ENCODE assay signal across 9 mouse cellular contexts in the genomic region with DNA sequence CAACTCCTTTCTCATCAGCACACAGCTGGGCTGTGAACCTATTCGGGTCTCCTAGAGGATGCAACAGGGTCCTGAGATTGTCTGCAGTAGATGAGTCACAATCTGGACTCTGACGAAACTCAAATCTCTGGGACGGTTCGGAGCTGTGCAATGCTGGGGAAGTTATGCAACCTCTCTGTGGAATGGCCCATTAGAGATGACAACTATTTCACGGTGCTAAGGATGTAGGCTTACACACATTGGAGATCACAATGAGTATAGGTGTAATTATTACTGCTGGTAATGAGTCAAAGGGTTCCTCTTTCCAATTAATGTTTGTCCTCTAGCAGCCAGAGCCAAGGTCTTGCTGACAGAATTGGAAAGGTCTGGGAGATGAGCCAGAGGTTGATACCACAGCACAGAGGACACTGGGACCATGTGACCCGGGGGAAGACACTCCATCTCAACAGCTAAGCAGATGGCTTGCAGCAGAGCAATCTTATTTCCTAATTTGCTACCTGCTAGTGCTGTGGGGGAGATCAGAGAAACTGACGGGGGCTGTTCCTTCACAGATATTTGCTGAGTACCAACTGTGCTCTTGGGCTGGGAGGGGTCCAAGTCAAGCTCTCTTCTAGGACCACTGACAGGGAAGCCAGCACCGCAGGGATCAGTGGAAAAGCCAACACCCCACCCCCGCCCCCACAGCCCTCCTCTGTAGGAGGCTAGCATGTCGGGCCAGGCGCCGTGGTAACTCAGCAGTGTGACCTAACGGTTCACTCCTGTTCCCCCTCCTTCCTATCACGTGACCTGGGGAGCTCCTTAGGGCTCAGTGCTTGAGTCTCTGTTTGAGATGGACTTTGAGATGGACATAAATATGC. TPM values are rescaled to one million over a fixed set of nuclear protein-coding genes. Genes with fewer than 3 reads are reported as not detected.
A peak's percentile ranks its signal among the peaks of the same experiment; 100 is the strongest.
DNase-seq lines count a peak whose midpoint lies in the region; ATAC-seq and TF ChIP-seq lines count a peak whose summit lies in the region.
"Had no signal": no experiment of that assay in that cellular context is flagged by ENCODE, and none has a peak within 500 bp of the region (broad histone marks: within the 10 kb centered on the region; RNA-seq: fewer than 3 reads in every experiment).

No protein-coding gene starts in this region.

- no peak overlapping the region for H3K4me2 ChIP-seq in forebrain, postnatal 0 days (ENCODE audit: low read depth)
- H3K4me2 ChIP-seq in forebrain, embryonic 13.5 days, result no peak overlapping the region
- no peak overlapping the region for H3K4me2 ChIP-seq in midbrain, embryonic 11.5 days

- no peak overlapping the region for H3K4me3 ChIP-seq in forebrain, postnatal 0 days (ENCODE audit: low read depth, low read length)
- no peak overlapping the region for H3K4me3 ChIP-seq in forebrain, embryonic 13.5 days
- H3K4me3 ChIP-seq in midbrain, embryonic 11.5 days (ENCODE audit: low read depth, low read length), result no peak overlapping the region
- H3K4me3 ChIP-seq: megakaryocyte, embryonic 14.5 days had no signal

- DNase-seq in forebrain, postnatal 0 days, result no peak
- peak; percentile 78 for DNase-seq in 416B (ENCODE audit: low read depth)
- peak; percentile 81 for DNase-seq in brain, adult 2 months (ENCODE audit: low read depth, low spot score)
- peak; percentile 80 to 86 for DNase-seq in heart, postnatal 10 days
- DNase-seq in retina, postnatal 1 day, result peak; percentile 57
- no peak for DNase-seq in right cerebral cortex, postnatal 4 days
- DNase-seq in midbrain, embryonic 11.5 days (ENCODE audit: low spot score, missing footprints), result no peak

- ATAC-seq in forebrain, postnatal 0 days, result 0 out of 2 replicates have a peak, but pooled peaks have one; percentile 32
- ATAC-seq in forebrain, embryonic 13.5 days, result no peak
- ATAC-seq in midbrain, embryonic 11.5 days (ENCODE audit: low FRiP score), result no peak

- no peak overlapping the region for H3K27ac ChIP-seq in forebrain, postnatal 0 days (ENCODE audit: low read depth, low read length)
- H3K27ac ChIP-seq in forebrain, embryonic 13.5 days, result no peak overlapping the region
- H3K27ac ChIP-seq in midbrain, embryonic 11.5 days (ENCODE audit: low read depth, low read length), result no peak overlapping the region

- H3K27me3 ChIP-seq in forebrain, postnatal 0 days (ENCODE audit: insufficient read depth, low read length), result no peaks in the 10 kb centered on the region
- H3K27me3 ChIP-seq in forebrain, embryonic 13.5 days, result no peaks in the 10 kb centered on the region
- H3K27me3 ChIP-seq in midbrain, embryonic 11.5 days (ENCODE audit: control insufficient read depth, insufficient read depth, low read length), result no peaks in the 10 kb centered on the region

- H3K9ac ChIP-seq in forebrain, postnatal 0 days, result no peak overlapping the region
- H3K9ac ChIP-seq in forebrain, embryonic 13.5 days, result no peak overlapping the region
- H3K9ac ChIP-seq in midbrain, embryonic 11.5 days (ENCODE audit: low read length), result no peak overlapping the region

- no peaks in the 10 kb centered on the region for H3K9me3 ChIP-seq in forebrain, postnatal 0 days (ENCODE audit: low read length)
- H3K9me3 ChIP-seq in forebrain, embryonic 13.5 days (replicated peaks), result no peaks in the 10 kb centered on the region
- H3K9me3 ChIP-seq in midbrain, embryonic 11.5 days (ENCODE audit: control insufficient read depth, low read length), result no peaks in the 10 kb centered on the region
- H3K9me3 ChIP-seq: megakaryocyte, embryonic 14.5 days had no signal

- intact Hi-C loops in heart, postnatal 10 days (cut with DNase I), result no loop called here

- no peaks in the 10 kb centered on the region for H3K4me1 ChIP-seq in forebrain, postnatal 0 days (ENCODE audit: insufficient read depth)
- H3K4me1 ChIP-seq in forebrain, embryonic 13.5 days, result 0 out of 2 replicates have a peak, but pooled peaks cover 7% of the 10 kb centered on the region
- no peaks in the 10 kb centered on the region for H3K4me1 ChIP-seq in midbrain, embryonic 11.5 days (ENCODE audit: control insufficient read depth, insufficient read depth, low read length)

- H3K36me3 ChIP-seq in forebrain, postnatal 0 days (ENCODE audit: insufficient read depth), result no peaks in the 10 kb centered on the region
- no peaks in the 10 kb centered on the region for H3K36me3 ChIP-seq in forebrain, embryonic 13.5 days (ENCODE audit: poor library complexity, severe bottlenecking)
- H3K36me3 ChIP-seq in midbrain, embryonic 11.5 days (ENCODE audit: control insufficient read depth, insufficient read depth, low read length), result no peaks in the 10 kb centered on the region

- 45% methylated on average over 14 of the region's 14 CpGs for WGBS in forebrain, postnatal 0 days
- 48% methylated on average over 14 of the region's 14 CpGs for WGBS in forebrain, embryonic 13.5 days
- 49% methylated on average over 14 of the region's 14 CpGs for WGBS in midbrain, embryonic 11.5 days

- TF ChIP-seq CTCF in forebrain, postnatal 0 days (IDR thresholded peaks at IDR 0.05; ENCODE audit: low read depth), result no peak

RNA-seq across cellular contexts. Expression of a gene that starts 37.4 kb away (rescaled TPM):
- 0.08 and 0.43 TPM in 2 replicates for total RNA-seq in forebrain, postnatal 0 days (2014; rRNA removed)
- polyA plus RNA-seq in forebrain, postnatal 0 days (2015; fragmentation: Nextera tagmentation; extraction: Ambion mirVana), result 0.05 and 0.22 TPM in 2 replicates
- polyA plus RNA-seq in forebrain, embryonic 13.5 days (2015; fragmentation: Nextera tagmentation; extraction: Ambion mirVana), result 0.04 TPM in 1 of 2 replicates, not detected in the other
- total RNA-seq in heart, postnatal 10 days (2021), result under 1 TPM; 0.55 to 0.62 TPM
- polyA plus RNA-seq in midbrain, embryonic 11.5 days (2014; fragmentation: Nextera tagmentation; extraction: Ambion mirVana), result not detected in 2 replicates

RNA-seq across cellular contexts. Expression of a gene that starts 58.5 kb away (rescaled TPM):
- 0.05 TPM in 1 of 2 replicates, not detected in the other for total RNA-seq in forebrain, postnatal 0 days (2014; rRNA removed)
- 0.13 and 0.14 TPM in 2 replicates for polyA plus RNA-seq in forebrain, postnatal 0 days (2015; fragmentation: Nextera tagmentation; extraction: Ambion mirVana)
- polyA plus RNA-seq in forebrain, embryonic 13.5 days (2015; fragmentation: Nextera tagmentation; extraction: Ambion mirVana), result not detected in 2 replicates
- not detected for total RNA-seq in heart, postnatal 10 days (2021)
- polyA plus RNA-seq in midbrain, embryonic 11.5 days (2014; fragmentation: Nextera tagmentation; extraction: Ambion mirVana), result not detected in 2 replicates

Comparison
In these comparisons a context has a peak if more than half of its experiments do, and no peak if none do; other contexts are left out.
1. DNase-seq: peak in 416B (single experiment), brain, adult 2 months (single experiment), heart, postnatal 10 days (2 of 2) and retina, postnatal 1 day (single experiment); none in forebrain, postnatal 0 days (single experiment), right cerebral cortex, postnatal 4 days (single experiment) and midbrain, embryonic 11.5 days (single experiment).